In the genomic region with DNA sequence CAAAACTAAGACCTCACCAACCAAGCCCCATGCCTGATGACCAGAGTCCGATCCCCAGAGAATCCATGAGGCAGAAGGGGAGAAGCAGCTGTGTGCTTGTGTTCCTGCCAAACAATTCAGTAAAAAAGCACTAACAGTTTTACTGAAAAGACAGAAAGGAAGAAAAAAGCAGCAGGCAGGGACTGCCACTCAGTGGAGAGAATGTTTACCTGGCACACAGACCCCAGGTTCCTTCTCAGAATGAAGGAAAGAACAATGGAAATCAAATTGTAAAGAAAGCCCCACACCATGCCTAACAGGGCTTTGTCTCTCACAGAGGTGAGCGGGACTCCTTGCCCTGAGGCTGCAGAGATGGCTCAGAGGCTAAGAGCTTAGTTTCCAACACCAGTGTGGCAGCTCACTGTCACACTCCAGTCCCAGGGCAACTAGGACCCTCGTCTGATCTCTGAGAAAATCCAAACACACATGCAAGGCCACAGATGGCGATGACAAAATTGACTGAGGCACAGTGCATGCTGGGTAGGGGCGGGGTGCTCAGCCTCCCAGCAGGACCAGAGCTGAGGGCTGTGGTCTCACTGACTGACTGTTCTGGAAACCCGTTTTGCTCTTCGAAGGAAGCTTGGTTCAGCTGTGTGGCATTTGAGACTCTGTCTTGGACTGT, we compare ENCODE assay signal across 13 mouse cellular contexts. TPM values are rescaled to one million over a fixed set of nuclear protein-coding genes. Genes with fewer than 3 reads are reported as not detected.
DNase-seq lines count a peak whose midpoint lies in the region; ATAC-seq lines count a peak whose summit lies in the region.
"Had no signal": no experiment of that assay in that cellular context is flagged by ENCODE, and none has a peak within 500 bp of the region (broad histone marks: within the 10 kb centered on the region; RNA-seq: fewer than 3 reads in every experiment).

No protein-coding gene starts in this region.

- H3K4me1 ChIP-seq in hindbrain, embryonic 16.5 days (ENCODE audit: control insufficient read depth, insufficient read depth, low read depth, low read length), result peaks cover 2% of the 10 kb centered on the region; the same call in 1 of the 2 replicates

- H3K27me3 ChIP-seq in hindbrain, embryonic 16.5 days (replicated peaks; ENCODE audit: control insufficient read depth, insufficient read depth, low read length), result no peaks in the 10 kb centered on the region

- WGBS in hindbrain, embryonic 16.5 days, result 39% methylated on average over 7 of the region's 7 CpGs

- H3K36me3 ChIP-seq in hindbrain, embryonic 16.5 days (ENCODE audit: control insufficient read depth, insufficient read depth, low read length), result no peaks in the 10 kb centered on the region

- H3K4me2 ChIP-seq in hindbrain, embryonic 16.5 days (ENCODE audit: low read length), result no peak overlapping the region

- H3K27ac ChIP-seq in hindbrain, embryonic 16.5 days (ENCODE audit: low read depth, low read length), result peak overlapping the region; percentile 45
- H3K27ac ChIP-seq: liver, embryonic 14.5 days had no signal

- H3K9me3 ChIP-seq in hindbrain, embryonic 16.5 days (ENCODE audit: control insufficient read depth, low read length), result no peaks in the 10 kb centered on the region

- H3K9ac ChIP-seq in hindbrain, embryonic 16.5 days (ENCODE audit: low read depth, low read length), result no peak overlapping the region
- H3K9ac ChIP-seq: liver, embryonic 14.5 days had no signal

- no peak overlapping the region for H3K4me3 ChIP-seq in hindbrain, embryonic 16.5 days (ENCODE audit: low read length)

- DNase-seq in heart, adult 18-20 months, result peak; percentile 33 to 47
- DNase-seq in heart, adult 11 months, result no peak
- peak; percentile 27 for DNase-seq in thymus, postnatal 4 days
- DNase-seq in thymus, postnatal 0 days (ENCODE audit: low spot score), result no peak
- no peak for DNase-seq in frontal cortex, adult 2 months (ENCODE audit: extremely low spot score in 1 of 2, low spot score in 1 of 2)
- DNase-seq in ovary, adult 18-20 months (ENCODE audit: low spot score), result no peak
- DNase-seq: adrenal gland, postnatal 14 days; B cell, adult 2 months; kidney, adult 11 months had no signal

- peak; percentile 42; the same call in 1 of the 2 replicates for ATAC-seq in hindbrain, embryonic 16.5 days
- ATAC-seq in granulocyte monocyte progenitor cell, adult 5-6 weeks (replicated peaks; ENCODE audit: poor library complexity, severe bottlenecking), result no peak

RNA-seq across cellular contexts. Expression of a gene that starts 14.9 kb away (rescaled TPM):
- total RNA-seq in heart, adult 18-20 months (2021), result not detected
- polyA plus RNA-seq in thymus, postnatal 0 days (2015; fragmentation: Nextera tagmentation; extraction: Ambion mirVana), result 7.2 and 7.4 TPM in 2 replicates
- 24.3 and 25.3 TPM in 2 replicates for polyA plus RNA-seq in hindbrain, embryonic 16.5 days (2015; fragmentation: Nextera tagmentation; extraction: Ambion mirVana)
- not detected in 2 replicates for total RNA-seq in granulocyte monocyte progenitor cell, adult 5-6 weeks (2014; fragmentation: Nextera tagmentation)
- not detected in 2 replicates for total RNA-seq in granulocyte monocyte progenitor cell, adult 5-6 weeks (2017)
- polyA plus RNA-seq in frontal cortex, adult 2 months (2012; rRNA removed), result 8.7 and 10.8 TPM in 2 replicates
- total RNA-seq: megakaryocyte-erythroid progenitor cell, adult 5-6 weeks had no signal

RNA-seq across cellular contexts. Expression of a gene that starts 40.6 kb away (rescaled TPM):
- 1 to 10 TPM; 1.4 to 2.0 TPM for total RNA-seq in heart, adult 18-20 months (2021)
- polyA plus RNA-seq in thymus, postnatal 0 days (2015; fragmentation: Nextera tagmentation; extraction: Ambion mirVana), result 1.5 and 1.6 TPM in 2 replicates
- polyA plus RNA-seq in hindbrain, embryonic 16.5 days (2015; fragmentation: Nextera tagmentation; extraction: Ambion mirVana), result 0.36 and 0.44 TPM in 2 replicates
- 0.71 and 0.96 TPM in 2 replicates for total RNA-seq in granulocyte monocyte progenitor cell, adult 5-6 weeks (2014; fragmentation: Nextera tagmentation)
- total RNA-seq in granulocyte monocyte progenitor cell, adult 5-6 weeks (2017), result 0.88 and 1.1 TPM in 2 replicates
- polyA plus RNA-seq in frontal cortex, adult 2 months (2012; rRNA removed), result 0.10 and 0.13 TPM in 2 replicates

Comparison
In these comparisons a context has a peak if more than half of its experiments do, and no peak if none do; other contexts are left out.
1. DNase-seq: peak in heart, adult 18-20 months (2 of 2) and thymus, postnatal 4 days (single experiment); none in heart, adult 11 months (single experiment), thymus, postnatal 0 days (single experiment), frontal cortex, adult 2 months (0 of 2) and ovary, adult 18-20 months (single experiment).